Mouse (Mus musculus): ENCODE measurements around the gene 1700013G24Rik.
"Not testable (repeated sequence)": the region's sequence is repeated elsewhere in the genome, so short reads cannot be mapped to it uniquely, and the experiment has no call there.

1700013G24Rik gene

DNA sequence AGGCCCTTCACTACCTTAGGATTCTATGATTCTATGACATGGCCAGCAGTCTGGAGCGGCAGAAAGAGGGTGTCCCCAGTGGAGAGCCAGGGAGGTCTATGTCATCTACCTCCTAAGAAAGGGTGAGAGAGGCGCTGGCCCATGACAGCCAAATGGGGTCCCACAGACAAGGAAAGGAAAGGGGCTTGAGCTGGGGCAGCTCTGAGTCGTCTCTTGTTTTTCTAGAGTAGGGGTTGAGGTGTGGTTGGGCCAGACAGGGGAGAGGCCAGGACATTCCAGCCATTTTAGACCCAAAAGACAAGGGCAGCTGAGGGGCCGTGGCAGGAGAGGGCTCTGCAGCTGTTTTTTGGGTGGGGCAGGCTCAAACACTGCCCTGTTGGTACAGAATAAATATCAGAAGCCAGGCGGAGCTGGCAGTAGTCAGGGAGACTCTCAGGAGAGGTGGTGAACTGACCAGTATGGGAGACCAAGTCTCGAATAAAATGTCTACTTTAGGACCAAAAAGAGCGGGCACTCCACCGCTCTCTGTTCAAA lies at the start of gene 1700013G24Rik:
TSS of gene 1700013G24Rik (plus strand) at position 51 of the 534 bp plus-strand sequence.
- no peak for DNase-seq (ENCODE audit: low read depth)

DNA sequence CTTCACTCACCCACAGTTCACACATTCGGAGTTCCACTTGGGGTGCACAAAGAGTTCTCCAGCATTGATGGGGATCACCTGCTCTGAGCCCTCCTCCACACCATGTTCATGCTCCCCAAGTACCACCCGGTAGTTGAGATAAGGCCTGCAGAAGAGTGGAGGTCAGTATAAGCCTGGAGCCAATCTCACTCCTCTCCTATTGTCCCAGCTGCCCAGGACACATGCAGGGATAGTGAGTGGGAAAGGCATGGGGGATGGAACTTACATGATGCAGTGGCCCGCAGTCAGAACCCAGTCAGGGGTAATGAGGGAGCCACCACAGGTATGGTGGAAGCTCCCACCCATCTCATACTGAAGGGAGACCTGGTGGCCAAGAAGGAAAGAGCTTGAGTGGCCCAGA lies 47.5 kb upstream of the 1700013G24Rik start:
- no peak for DNase-seq (ENCODE audit: low read depth)

- DNase-seq (ENCODE audit: low read depth): no peak
Observed at GRCm38 (mm10) chr4:137409691-137410090, 43.4 kb upstream of the 1700013G24Rik start, which contains the start of gene Cela3a. TSS of gene Cela3a (minus strand) at chr4:137409791.

- DNase-seq (ENCODE audit: low read depth): not testable (repeated sequence)
Observed at GRCm38 (mm10) chr4:137412185-137412709, 40.8 kb upstream of the 1700013G24Rik start.

- no peak for DNase-seq (ENCODE audit: low read depth)
Observed at GRCm38 (mm10) chr4:137414936-137415335, 38.1 kb upstream of the 1700013G24Rik start.

DNA sequence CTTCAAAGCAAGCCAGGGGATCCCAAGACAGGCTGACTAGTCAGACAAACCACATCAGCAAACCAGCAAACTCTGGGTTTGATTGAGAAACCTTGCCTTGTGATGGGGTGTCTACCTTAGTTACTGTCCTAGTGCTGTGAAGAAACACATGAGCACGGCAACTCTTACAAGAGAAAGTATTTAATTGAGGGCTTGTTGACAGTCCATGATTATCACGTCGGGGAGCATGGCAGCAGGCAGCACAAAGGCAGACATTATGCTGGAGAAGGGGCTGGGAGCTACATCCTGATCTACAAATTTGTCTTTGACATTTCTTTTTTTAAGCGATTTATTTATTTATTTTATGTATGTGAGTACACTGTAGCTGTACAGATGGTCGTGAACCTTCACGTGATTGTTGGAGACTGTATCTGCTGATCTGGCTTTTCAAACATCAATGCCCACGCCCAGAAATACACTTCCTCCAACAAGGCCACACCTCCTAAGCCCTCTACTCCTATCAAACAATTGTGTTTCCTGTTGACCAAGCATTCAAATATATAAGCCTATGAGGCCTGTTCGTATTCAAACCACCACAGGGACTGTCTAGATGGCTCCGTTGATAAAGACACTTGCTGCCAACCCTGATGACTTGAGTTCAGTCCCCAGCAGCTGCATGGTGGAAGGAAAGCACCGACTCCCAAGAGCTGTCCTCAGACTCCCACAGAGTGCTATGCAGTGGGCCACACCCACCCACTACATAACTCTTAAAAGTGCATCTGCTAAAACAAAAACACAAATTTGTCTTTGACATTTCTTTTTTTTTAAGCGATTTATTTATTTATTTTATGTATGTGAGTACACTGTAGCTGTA lies 35.1 kb upstream of the 1700013G24Rik start:
- no peak for DNase-seq (ENCODE audit: low read depth)

DNA sequence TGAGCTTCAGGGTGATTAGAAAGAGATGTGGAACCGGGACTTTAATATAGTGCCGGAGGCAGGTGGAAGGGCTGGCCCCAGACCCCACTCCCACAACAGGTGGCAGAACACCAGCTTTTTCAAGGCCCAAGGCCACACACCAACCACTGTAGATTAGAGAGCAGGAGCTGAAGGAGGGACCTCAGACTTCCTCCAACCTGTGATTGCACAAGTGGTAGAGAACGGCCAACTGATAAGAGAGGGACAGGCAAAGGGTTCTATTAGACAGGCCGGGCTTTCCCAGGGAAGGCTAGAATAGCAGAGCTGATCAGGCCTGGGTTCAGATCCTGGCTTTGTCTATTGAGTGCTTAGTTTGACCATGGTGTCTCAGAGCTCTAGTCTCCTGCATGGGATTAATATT lies 22.6 kb upstream of the 1700013G24Rik start, which contains the start of gene Cela3b:
TSS of gene Cela3b (minus strand) at position 39 of the 400 bp plus-strand sequence.
- no peak for DNase-seq (ENCODE audit: low read depth)

- DNase-seq (ENCODE audit: low read depth): not testable (repeated sequence)
Observed at GRCm38 (mm10) chr4:137432700-137433550, 20.2 kb upstream of the 1700013G24Rik start.

GRCm38 (mm10) chr4:137436979-137437669 lies 16.0 kb upstream of the 1700013G24Rik start:
- DNase-seq (ENCODE audit: low read depth): no peak

DNA sequence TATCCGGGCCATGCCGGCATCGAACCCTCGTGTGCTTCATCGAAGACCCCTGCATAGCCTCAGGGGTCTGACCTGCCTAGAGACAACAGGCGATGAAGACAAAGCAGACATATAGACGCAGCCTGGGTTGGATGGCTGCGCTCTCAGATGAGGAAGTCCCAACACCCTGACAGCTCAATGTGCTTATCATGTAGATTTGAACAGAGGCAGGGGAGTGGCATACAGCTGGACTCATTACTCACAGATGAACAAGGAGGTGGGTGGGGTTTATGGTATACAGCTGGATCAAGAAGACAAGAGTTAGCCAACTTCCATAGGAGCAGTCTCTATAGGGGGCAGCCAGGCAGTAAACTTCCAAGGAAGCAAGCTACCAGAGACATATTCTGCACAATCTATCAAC lies 14.2 kb upstream of the 1700013G24Rik start:
- DNase-seq (ENCODE audit: low read depth): peak; percentile 79

DNA sequence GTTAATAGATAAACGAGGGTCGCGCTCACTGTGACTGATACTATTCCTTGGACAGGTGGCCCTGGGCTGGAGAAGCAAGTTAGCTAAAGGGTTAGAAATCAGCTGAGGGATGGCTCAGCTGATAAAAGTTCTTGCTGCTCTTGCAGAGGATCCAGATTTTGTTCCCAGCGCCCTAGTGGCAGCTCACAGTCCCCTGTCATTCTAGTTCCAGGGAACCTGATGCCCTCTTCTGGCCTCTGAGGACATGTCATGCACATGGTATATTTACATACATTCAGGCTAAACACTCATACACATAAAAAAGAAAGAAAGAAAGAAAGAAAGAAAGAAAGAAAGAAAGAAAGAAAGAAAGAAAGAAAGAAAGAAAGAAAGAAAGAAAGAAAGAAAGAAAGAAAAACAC lies 11.8 kb upstream of the 1700013G24Rik start:
- DNase-seq (ENCODE audit: low read depth): no peak

GRCm38 (mm10) chr4:137443625-137444024 lies 9.5 kb upstream of the 1700013G24Rik start:
- peak; percentile 59 for DNase-seq (ENCODE audit: low read depth)

DNA sequence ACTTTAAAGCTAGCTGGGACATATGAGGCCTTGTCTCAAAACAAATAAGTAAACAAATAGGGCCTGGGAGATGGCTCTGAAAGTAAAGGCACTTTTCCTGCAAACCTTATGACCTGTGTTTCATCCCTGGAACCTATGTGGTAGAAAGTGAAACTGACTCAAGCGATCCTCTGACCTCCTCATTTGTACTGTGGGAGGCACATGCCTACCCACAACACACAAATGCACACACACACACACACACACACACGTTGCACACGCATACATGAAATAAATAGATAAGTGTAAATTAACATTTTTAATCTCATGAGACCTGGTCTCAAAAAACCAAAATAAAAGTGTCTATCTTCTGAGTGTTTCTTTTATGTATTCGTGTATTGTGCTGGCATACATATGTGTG lies 7.2 kb upstream of the 1700013G24Rik start:
- DNase-seq (ENCODE audit: low read depth): no peak

DNA sequence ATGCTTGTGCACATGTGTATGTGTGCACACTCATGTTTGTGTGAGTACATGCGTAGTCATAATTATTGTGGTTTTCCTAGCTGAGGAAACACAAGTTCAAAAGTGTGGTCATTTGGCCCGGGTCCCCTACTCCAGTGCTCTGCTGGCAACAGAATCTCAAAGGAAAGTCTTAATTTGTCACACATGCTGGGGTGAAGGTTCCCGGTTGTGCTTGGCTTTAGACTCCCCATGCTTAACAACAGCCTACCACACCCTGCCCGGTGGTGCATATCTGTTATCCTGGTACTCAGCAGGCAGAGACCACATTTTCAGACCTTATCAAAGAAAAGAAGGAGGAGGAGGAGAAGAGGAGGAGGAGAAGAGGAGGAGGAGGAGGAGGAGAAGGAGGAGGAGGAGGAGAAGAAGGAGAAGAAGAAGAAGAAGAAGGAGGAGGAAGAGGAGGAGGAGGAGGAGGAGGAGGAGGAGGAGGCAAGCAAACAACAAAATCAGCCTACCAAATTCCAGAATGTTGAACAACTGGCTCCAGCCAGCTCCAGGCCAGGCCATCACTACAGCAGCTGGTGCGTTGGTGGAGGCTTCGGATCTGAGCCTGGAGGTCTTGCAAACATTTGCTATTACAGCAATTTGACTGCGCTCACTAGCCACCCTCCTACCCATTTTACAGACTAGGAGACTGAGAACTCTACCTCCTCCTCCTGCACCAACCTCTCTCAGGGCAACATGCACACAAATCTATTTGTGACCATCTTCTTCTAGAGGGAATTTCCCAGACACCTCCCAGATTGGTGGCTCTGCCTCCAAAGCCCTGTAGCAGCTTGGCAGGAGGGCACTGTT lies 5.5 kb upstream of the 1700013G24Rik start:
- DNase-seq (ENCODE audit: low read depth): no peak

DNA sequence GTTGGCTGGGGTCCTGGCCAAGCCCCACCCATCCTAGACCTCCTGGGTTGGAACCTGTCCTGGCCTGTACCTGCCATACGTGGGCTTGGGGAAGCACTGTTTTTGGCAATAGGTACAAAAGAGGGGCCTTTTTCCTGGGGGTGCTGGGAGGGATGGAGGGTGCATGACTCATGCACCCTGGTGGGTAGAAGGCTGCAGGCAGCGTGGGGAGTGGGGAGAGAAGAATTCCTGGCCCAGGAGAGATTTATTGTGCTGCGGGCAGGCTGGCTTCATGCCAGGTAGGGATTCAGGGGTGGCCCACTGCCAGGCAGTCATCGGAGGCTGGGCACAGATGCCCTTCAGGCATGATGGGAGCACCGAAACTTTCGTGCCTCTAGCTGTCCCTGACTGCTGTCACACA lies 4.9 kb upstream of the 1700013G24Rik start:
- no peak for DNase-seq (ENCODE audit: low read depth)

GRCm38 (mm10) chr4:137448641-137449040 lies 4.4 kb upstream of the 1700013G24Rik start:
- DNase-seq (ENCODE audit: low read depth): no peak

- DNase-seq (ENCODE audit: low read depth): no peak
Observed at GRCm38 (mm10) chr4:137449132-137449531, 4.0 kb upstream of the 1700013G24Rik start.

DNA sequence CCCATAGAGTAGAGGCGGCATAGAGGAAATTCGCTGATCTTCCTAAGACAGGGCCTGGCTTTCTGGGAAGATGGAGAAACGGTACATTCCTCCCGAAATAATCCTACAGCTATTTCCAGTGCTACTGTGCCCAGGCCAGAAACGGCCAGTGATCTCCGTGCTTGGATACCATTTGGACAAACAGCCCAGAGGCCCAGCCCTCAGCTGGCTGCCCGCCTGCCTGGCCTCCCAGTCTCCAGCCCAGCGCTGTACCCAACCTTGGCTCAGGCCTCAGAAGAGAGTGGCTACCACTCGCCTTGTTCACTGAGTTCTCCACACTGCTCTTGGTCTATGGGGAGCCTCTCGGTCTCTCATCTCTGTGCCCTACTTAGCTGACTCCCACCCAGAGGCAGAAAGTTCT lies 3.4 kb upstream of the 1700013G24Rik start:
- DNase-seq (ENCODE audit: low read depth): no peak

DNA sequence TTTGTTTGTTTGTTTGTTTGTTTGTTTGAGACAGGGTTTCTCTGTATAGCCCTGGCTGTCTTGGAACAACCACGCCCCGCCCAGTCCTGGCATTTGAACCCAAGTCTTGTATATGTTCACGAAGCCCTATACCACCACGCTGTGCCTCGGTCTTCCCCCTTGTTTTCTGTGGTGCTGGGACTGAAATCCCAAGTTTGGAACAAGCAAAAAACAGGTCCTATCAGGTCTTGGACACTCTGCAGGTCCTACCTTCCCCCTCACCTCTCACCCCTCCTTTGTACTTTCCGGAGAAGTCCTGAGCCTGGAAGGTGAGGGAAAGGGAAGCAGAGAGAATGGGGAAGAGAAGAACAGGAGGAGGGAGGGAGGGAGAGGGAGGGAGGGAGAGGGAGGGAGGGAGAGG lies 894 bp upstream of the 1700013G24Rik start:
- DNase-seq (ENCODE audit: low read depth): no peak

DNA sequence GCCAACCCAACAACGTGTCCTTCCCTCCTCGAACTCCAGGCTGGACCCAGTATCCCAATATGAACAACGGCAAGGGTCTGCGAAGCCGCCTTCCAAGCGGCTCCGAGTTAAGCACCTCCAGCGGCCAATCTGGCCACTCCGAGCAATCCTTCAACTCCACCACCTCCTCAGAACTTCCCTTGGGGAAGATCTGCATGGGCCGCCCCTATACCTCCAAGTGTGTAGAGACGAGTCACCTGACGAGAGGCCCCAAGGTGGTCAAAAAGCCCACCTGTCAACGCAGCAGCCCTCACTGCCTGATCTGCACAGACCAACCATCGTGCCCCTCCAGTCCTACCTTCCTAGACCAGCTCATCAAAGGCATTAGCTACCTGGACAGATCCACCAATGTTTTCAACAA lies 1.5 kb downstream of the 1700013G24Rik start:
- DNase-seq (ENCODE audit: low read depth): no peak

- no peak for DNase-seq (ENCODE audit: low read depth)
Observed at GRCm38 (mm10) chr4:137456581-137456980, 3.5 kb downstream of the 1700013G24Rik start.

Data from c-Kit-positive CD71-positive TER-119-negative erythroid progenitor cells, embryonic 14.5 days (primary cell).